Comparison of ENCODE assay signal across 11 mouse cellular contexts in the genomic region with DNA sequence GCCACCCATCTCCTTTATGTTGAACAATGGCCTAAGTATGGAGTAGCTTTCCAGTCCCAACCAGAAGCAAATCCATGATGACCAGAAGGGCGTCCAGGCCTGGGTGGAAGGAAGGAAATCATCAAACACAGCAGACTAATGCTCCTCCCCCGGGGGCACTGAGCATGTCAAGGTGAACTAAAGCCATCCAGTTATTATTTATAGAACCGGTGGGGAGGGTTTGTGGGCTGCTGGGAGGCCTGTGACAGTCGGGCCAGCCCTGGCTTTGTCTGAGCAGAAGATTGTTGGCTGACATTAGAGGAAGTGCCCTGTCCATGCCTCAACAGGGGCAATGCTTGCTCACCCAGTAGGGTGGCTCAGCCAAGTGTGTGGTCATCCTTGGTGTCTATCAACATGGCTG.
DNase-seq lines count a peak whose midpoint lies in the region; ATAC-seq and TF ChIP-seq lines count a peak whose summit lies in the region.
"Had no signal": no experiment of that assay in that cellular context is flagged by ENCODE, and none has a peak within 500 bp of the region (broad histone marks: within the 10 kb centered on the region; RNA-seq: fewer than 3 reads in every experiment).

No protein-coding gene starts in this region.

- no peaks in the 10 kb centered on the region for H3K36me3 ChIP-seq in heart, postnatal 0 days (replicated peaks; ENCODE audit: control insufficient read depth, insufficient read depth, low read length)
- H3K36me3 ChIP-seq in liver, embryonic 11.5 days (ENCODE audit: control insufficient read depth, insufficient read depth, low read length), result no peaks in the 10 kb centered on the region
- no peaks in the 10 kb centered on the region for H3K36me3 ChIP-seq in forebrain, embryonic 13.5 days (ENCODE audit: poor library complexity, severe bottlenecking)
- H3K36me3 ChIP-seq: G1E; limb, embryonic 15.5 days; neural tube, embryonic 12.5 days had no signal

- H3K9ac ChIP-seq in heart, postnatal 0 days (replicated peaks; ENCODE audit: low read depth, low read length), result no peak overlapping the region
- H3K9ac ChIP-seq in liver, embryonic 11.5 days (ENCODE audit: low read depth, low read length), result no peak overlapping the region
- no peak overlapping the region for H3K9ac ChIP-seq in forebrain, embryonic 13.5 days
- H3K9ac ChIP-seq: limb, embryonic 15.5 days; neural tube, embryonic 12.5 days had no signal

- H3K27ac ChIP-seq in brown adipose tissue, adult 24 weeks (replicated peaks; ENCODE audit: low read depth, low read length), result peak overlapping the region; percentile 96
- peak overlapping the region; percentile 88 for H3K27ac ChIP-seq in heart, postnatal 0 days (ENCODE audit: low read depth)
- peak overlapping the region; percentile 82 for H3K27ac ChIP-seq in liver, embryonic 11.5 days (ENCODE audit: low read depth, low read length)
- H3K27ac ChIP-seq in forebrain, embryonic 13.5 days, result no peak overlapping the region
- H3K27ac ChIP-seq: limb, embryonic 15.5 days; neural tube, embryonic 12.5 days had no signal

- peak; percentile 28; the same call in 1 of the 2 replicates for ATAC-seq in heart, postnatal 0 days (ENCODE audit: insufficient read depth, low read depth)
- ATAC-seq in liver, embryonic 11.5 days (replicated peaks; ENCODE audit: low FRiP score), result 0 out of 2 replicates have a peak, but pooled peaks have one; percentile 31
- no peak for ATAC-seq in forebrain, embryonic 13.5 days

- TF ChIP-seq CTCF in heart, postnatal 0 days (IDR thresholded peaks at IDR 0.05; ENCODE audit: low read depth), result no peak

- no peaks in the 10 kb centered on the region for H3K27me3 ChIP-seq in heart, postnatal 0 days (ENCODE audit: control insufficient read depth, insufficient read depth, low read length)
- no peaks in the 10 kb centered on the region for H3K27me3 ChIP-seq in liver, embryonic 11.5 days (replicated peaks; ENCODE audit: control insufficient read depth, insufficient read depth, low read length)
- 0 out of 2 replicates have a peak, but pooled peaks cover 2% of the 10 kb centered on the region for H3K27me3 ChIP-seq in forebrain, embryonic 13.5 days
- H3K27me3 ChIP-seq: limb, embryonic 15.5 days; neural tube, embryonic 12.5 days had no signal

- H3K4me2 ChIP-seq in heart, postnatal 0 days (ENCODE audit: low read depth, low read length), result no peak overlapping the region
- H3K4me2 ChIP-seq in liver, embryonic 11.5 days, result no peak overlapping the region
- no peak overlapping the region for H3K4me2 ChIP-seq in forebrain, embryonic 13.5 days
- H3K4me2 ChIP-seq: limb, embryonic 15.5 days; neural tube, embryonic 12.5 days had no signal

- no peaks in the 10 kb centered on the region for H3K9me3 ChIP-seq in heart, postnatal 0 days (replicated peaks; ENCODE audit: control insufficient read depth, low read length)
- H3K9me3 ChIP-seq in liver, embryonic 11.5 days (ENCODE audit: control insufficient read depth, low read length), result no peaks in the 10 kb centered on the region
- H3K9me3 ChIP-seq in forebrain, embryonic 13.5 days (replicated peaks), result no peaks in the 10 kb centered on the region
- H3K9me3 ChIP-seq: G1E; limb, embryonic 15.5 days; neural tube, embryonic 12.5 days had no signal

- no peak overlapping the region for H3K4me3 ChIP-seq in brown adipose tissue, adult 24 weeks (ENCODE audit: insufficient read depth, low read depth, low read length)
- no peak overlapping the region for H3K4me3 ChIP-seq in heart, postnatal 0 days (ENCODE audit: low read depth, low read length)
- H3K4me3 ChIP-seq in liver, embryonic 11.5 days (ENCODE audit: low read depth, low read length), result no peak overlapping the region
- H3K4me3 ChIP-seq in forebrain, embryonic 13.5 days, result no peak overlapping the region
- H3K4me3 ChIP-seq: limb, embryonic 15.5 days; neural tube, embryonic 12.5 days had no signal

- whole genome bisulfite sequencing in heart, postnatal 0 days, result 35% methylated on average over 4 of the region's 4 CpGs
- 43% methylated on average over 4 of the region's 4 CpGs for WGBS in liver, embryonic 11.5 days
- WGBS in forebrain, embryonic 13.5 days, result 86% methylated on average over 4 of the region's 4 CpGs

- TF ChIP-seq EP300 in heart, postnatal 0 days (IDR thresholded peaks at IDR 0.05; ENCODE audit: low read depth), result peak; percentile 41; the same call in 1 of the 2 replicates

- peak; percentile 65 for DNase-seq in adrenal gland, adult 2 months
- DNase-seq in heart, postnatal 0 days (ENCODE audit: low spot score), result peak; percentile 55
- no peak for DNase-seq in liver, embryonic 11.5 days (ENCODE audit: low spot score)
- no peak for DNase-seq in thymus, postnatal 25 days
- DNase-seq in right cerebral cortex, postnatal 14 days, result no peak
- no peak for DNase-seq in urinary bladder, adult 18-20 months (ENCODE audit: low spot score in 2 of 2)

- H3K4me1 ChIP-seq in brown adipose tissue, adult 24 weeks (ENCODE audit: control insufficient read depth, insufficient read depth, insufficient read length, low read length), result peaks cover 38% of the 10 kb centered on the region
- peaks cover 25% of the 10 kb centered on the region; the same call in 1 of the 2 replicates for H3K4me1 ChIP-seq in heart, postnatal 0 days (ENCODE audit: control insufficient read depth, insufficient read depth)
- peaks cover 3% of the 10 kb centered on the region for H3K4me1 ChIP-seq in liver, embryonic 11.5 days (replicated peaks; ENCODE audit: control insufficient read depth, insufficient read depth, low read length)
- H3K4me1 ChIP-seq in forebrain, embryonic 13.5 days, result no peaks in the 10 kb centered on the region
- H3K4me1 ChIP-seq: neural tube, embryonic 12.5 days had no signal

Comparison
In these comparisons a context has a peak if more than half of its experiments do, and no peak if none do; other contexts are left out.
1. DNase-seq: peak in adrenal gland, adult 2 months (single experiment) and heart, postnatal 0 days (single experiment); none in liver, embryonic 11.5 days (single experiment), thymus, postnatal 25 days (single experiment), right cerebral cortex, postnatal 14 days (single experiment) and urinary bladder, adult 18-20 months (0 of 2).